Mouse (Mus musculus) embryonic fibroblast, embryonic 13.5 days (primary cell): ENCODE measurements around the gene Mesp1.

Experiments used
- CTCF ChIP-seq: IDR thresholded peaks from 2 replicates; pipeline ENCODE4 v1.5.1; 2011; ENCODE audit warnings: mild to moderate bottlenecking, control low read depth, low read length, moderate library complexity, borderline replicate concordance; ENCODE audit not compliant: insufficient read depth
- POLR2A ChIP-seq: IDR thresholded peaks from 2 replicates; pipeline ENCODE4 v1.6.1; 2011; ENCODE audit warnings: low read depth, mild to moderate bottlenecking, control low read depth, low read length, moderate library complexity

DNA sequence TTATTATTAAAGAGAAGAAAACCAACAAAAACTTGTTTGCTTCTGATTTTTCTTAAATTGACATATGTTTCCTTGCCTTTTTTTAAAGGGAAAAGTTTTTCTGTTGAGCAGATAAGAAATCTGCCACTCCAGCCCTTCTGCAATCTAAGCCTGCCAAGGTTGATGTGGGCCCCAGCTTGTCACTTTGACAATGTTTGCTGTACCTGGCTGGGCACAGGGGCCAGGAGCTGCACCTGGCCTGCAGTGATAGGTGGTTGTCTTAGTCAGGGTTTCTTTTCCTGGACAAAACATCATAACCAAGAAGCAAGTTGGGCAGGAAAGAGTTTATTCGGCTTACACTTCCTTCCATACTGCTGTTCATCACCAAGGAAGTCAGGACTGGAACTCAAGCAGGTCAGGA is 19.8 kb upstream of the Mesp1 start:
- TF ChIP-seq POLR2A: no peak
- no peak for TF ChIP-seq CTCF
